13 mouse cellular contexts compared by ENCODE assay signal in genomic region chr8:41821676-41822075, GRCm38 (mm10).
"Had no signal": no experiment of that assay in that cellular context is flagged by ENCODE, and none has a peak within 500 bp of the region (broad histone marks: within the 10 kb centered on the region; RNA-seq: fewer than 3 reads in every experiment).

No protein-coding gene starts in this region.

- DNase-seq: gastrocnemius, adult 2 months; gastrocnemius, postnatal 10 days; gastrocnemius, postnatal 25 days; heart, adult 18-20 months; heart, postnatal 10 days; heart, postnatal 4 days; kidney, adult 18-20 months; kidney, adult 8-10 months; kidney, postnatal 14 days; kidney, postnatal 36 days; layer of hippocampus, adult 9-11 months; layer of hippocampus, postnatal 36 days; left cerebral cortex, postnatal 4 days had no signal
